Mouse (Mus musculus): ENCODE results near the gene Slc11a2.
A peak's percentile ranks its signal among the peaks of the same experiment; 100 is the strongest.
"Not testable (repeated sequence)": the region's sequence is repeated elsewhere in the genome, so short reads cannot be mapped to it uniquely, and the experiment has no call there.

Gene Slc11a2

GRCm38 (mm10) chr15:100436112-100436511 lies 11.2 kb upstream of the Slc11a2 start:
- DNase-seq (ENCODE audit: low read depth, low spot score): no peak

- DNase-seq (ENCODE audit: low read depth, low spot score): no peak
These were observed 8.4 kb upstream of the Slc11a2 start for GRCm38 (mm10) chr15:100433234-100433633.

- no peak for DNase-seq (ENCODE audit: low read depth, low spot score)
These were observed 5.2 kb upstream of the Slc11a2 start for GRCm38 (mm10) chr15:100429959-100430565.

- no peak for DNase-seq (ENCODE audit: low read depth, low spot score)
These were observed 3.5 kb upstream of the Slc11a2 start for GRCm38 (mm10) chr15:100428296-100428905.

- peak; percentile 28 for DNase-seq (ENCODE audit: low read depth, low spot score)
These were observed 956 bp downstream of the Slc11a2 start for GRCm38 (mm10) chr15:100423916-100424315.

GRCm38 (mm10) chr15:100422899-100423860 lies 1.7 kb downstream of the Slc11a2 start:
- peak; percentile 93 for DNase-seq (ENCODE audit: low read depth, low spot score)

- DNase-seq (ENCODE audit: low read depth, low spot score): peak; percentile 25
These were observed 2.4 kb downstream of the Slc11a2 start for GRCm38 (mm10) chr15:100422476-100422875.

GRCm38 (mm10) chr15:100421758-100422197 lies 3.1 kb downstream of the Slc11a2 start, which contains the start of gene Gm5475:
TSS of gene Gm5475 (plus strand) at chr15:100422147.
- DNase-seq (ENCODE audit: low read depth, low spot score): not testable (repeated sequence)

- no peak for DNase-seq (ENCODE audit: low read depth, low spot score)
These were observed 3.7 kb downstream of the Slc11a2 start for GRCm38 (mm10) chr15:100421059-100421757.

- no peak for DNase-seq (ENCODE audit: low read depth, low spot score)
These were observed 4.7 kb downstream of the Slc11a2 start for GRCm38 (mm10) chr15:100419901-100420745.

- DNase-seq (ENCODE audit: low read depth, low spot score): no peak
These were observed 5.6 kb downstream of the Slc11a2 start for GRCm38 (mm10) chr15:100419311-100419710.

GRCm38 (mm10) chr15:100417854-100418450 lies 6.9 kb downstream of the Slc11a2 start:
- no peak for DNase-seq (ENCODE audit: low read depth, low spot score)

- DNase-seq (ENCODE audit: low read depth, low spot score): no peak
These were observed 9.2 kb downstream of the Slc11a2 start for GRCm38 (mm10) chr15:100415684-100416083.

- no peak for DNase-seq (ENCODE audit: low read depth, low spot score)
These were observed 9.9 kb downstream of the Slc11a2 start for GRCm38 (mm10) chr15:100414942-100415341.

- DNase-seq (ENCODE audit: low read depth, low spot score): no peak
These were observed 10.9 kb downstream of the Slc11a2 start for GRCm38 (mm10) chr15:100414011-100414410.

GRCm38 (mm10) chr15:100413306-100413705 lies 11.6 kb downstream of the Slc11a2 start:
- DNase-seq (ENCODE audit: low read depth, low spot score): no peak

- no peak for DNase-seq (ENCODE audit: low read depth, low spot score)
These were observed 13.1 kb downstream of the Slc11a2 start for GRCm38 (mm10) chr15:100411731-100412130.

- no peak for DNase-seq (ENCODE audit: low read depth, low spot score)
These were observed 13.8 kb downstream of the Slc11a2 start for GRCm38 (mm10) chr15:100410918-100411672.

- DNase-seq (ENCODE audit: low read depth, low spot score): peak; percentile 71
These were observed 18.8 kb downstream of the Slc11a2 start for GRCm38 (mm10) chr15:100406088-100406487.
